Mouse (Mus musculus) heart, postnatal 0 days (tissue): ENCODE data around the gene Polr3a. TPM values are rescaled to one million over a fixed set of nuclear protein-coding genes. Genes with fewer than 3 reads are reported as not detected.

ENCODE experiments used
- ATAC-seq: fragments of 200-750 bp; cut with Nextera tagmentation; 2 replicates; pipeline ENCODE4 v1.8.0; 2017; ENCODE audit warnings: low read depth, moderate number of reproducible peaks, moderate library complexity; ENCODE audit not compliant: insufficient read depth
- DNase-seq: peaks from one replicate; pipeline ENCODE4 v3.0.0-alpha.2; 2016; ENCODE audit warnings: low spot score
- H3K27ac ChIP-seq: fragments of 300-500 bp; sonication (generic); 2 replicates; pipeline ENCODE4 v1.5.1; 2014; ENCODE audit warnings: low read depth, mild to moderate bottlenecking
- H3K27me3 ChIP-seq: fragments of 300-500 bp; sonication (generic); 2 replicates; pipeline ENCODE4 v1.6.1; 2014; ENCODE audit warnings: low read length, mixed read lengths; ENCODE audit not compliant: control insufficient read depth, insufficient read depth
- H3K36me3 ChIP-seq: fragments of 300-500 bp; sonication (generic); replicated peaks from 2 replicates; pipeline ENCODE4 v1.6.1; 2014; ENCODE audit warnings: low read length, mixed read lengths; ENCODE audit not compliant: control insufficient read depth, insufficient read depth
- H3K4me1 ChIP-seq: fragments of 300-500 bp; sonication (generic); 2 replicates; pipeline ENCODE4 v1.6.1; 2014; ENCODE audit warnings: antibody characterized with exemption; ENCODE audit not compliant: control insufficient read depth, insufficient read depth
- H3K4me2 ChIP-seq: fragments of 300-500 bp; sonication (generic); 2 replicates; pipeline ENCODE4 v1.6.1; 2014; ENCODE audit warnings: low read depth, mild to moderate bottlenecking, low read length, moderate library complexity
- H3K4me3 ChIP-seq: fragments of 300-500 bp; sonication (generic); 2 replicates; pipeline ENCODE4 v1.5.1; 2014; ENCODE audit warnings: low read depth, low read length
- H3K9ac ChIP-seq: fragments of 300-500 bp; sonication (generic); replicated peaks from 2 replicates; pipeline ENCODE4 v1.6.1; 2014; ENCODE audit warnings: low read depth, low read length, mixed read lengths
- H3K9me3 ChIP-seq: fragments of 300-500 bp; sonication (generic); replicated peaks from 2 replicates; pipeline ENCODE4 v1.6.1; 2016; ENCODE audit warnings: low read length; ENCODE audit not compliant: control insufficient read depth
- CTCF ChIP-seq: IDR thresholded peaks from 2 replicates; pipeline ENCODE4 v1.5.1; 2016; ENCODE audit warnings: antibody characterized with exemption, control low read depth, low read depth
- EP300 ChIP-seq: IDR thresholded peaks from 2 replicates; pipeline ENCODE4 v1.6.1; 2016; ENCODE audit warnings: antibody characterized with exemption, low read depth
- WGBS: fragments of 180-500 bp; shearing (Covaris S2); extraction: QIAGEN DNeasy Blood & Tissue Kit; methylation state at CpG from one replicate; pipeline ENCODE4 v1.1.7; 2014; 5-methylcytosine and 5-hydroxymethylcytosine counted together
- polyA plus RNA-seq: library from polyadenylated mRNA; unstranded; fragments of >200 nt; fragmentation: Nextera tagmentation; extraction: Ambion mirVana; gene quantifications from 2 replicates; pipeline ENCODE4 v1.2.1, GENCODE M21; 2015
- total RNA-seq: library from RNA; depleted of rRNA; stranded (reverse); fragments of >200 nt; gene quantifications from 2 replicates; pipeline ENCODE4 v1.2.3, GENCODE M21; 2014; ENCODE audit warnings: low replicate concordance

Gene Polr3a
- total and polyA plus RNA-seq, 2 experiments from 2014 or later = 5.3 to 23.1 TPM

DNA sequence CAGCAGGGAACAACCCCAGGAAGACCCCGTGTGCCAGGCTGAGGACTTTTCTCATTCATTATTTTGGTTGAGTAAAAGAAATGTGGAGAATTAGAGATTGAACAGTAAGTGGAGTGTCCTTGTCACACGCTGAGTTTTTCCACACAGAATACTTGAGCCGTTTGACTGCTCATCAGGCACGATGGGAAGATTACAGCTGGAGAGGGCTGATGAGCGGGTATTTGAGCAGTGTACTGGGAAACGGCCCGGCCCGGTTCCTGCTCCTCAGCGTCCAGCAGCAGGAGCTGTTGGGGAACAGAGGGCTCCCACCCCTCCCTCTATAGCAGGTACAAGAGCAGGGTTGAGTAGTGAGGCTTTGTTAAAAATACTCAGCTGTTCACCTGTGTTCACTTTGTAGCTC lies 12.6 kb upstream of the Polr3a start:
- Histone ChIP-seq H3K9me3 (no peaks in the 10 kb centered on the region), H3K4me1 (no peaks in the 10 kb centered on the region), H3K27me3 (no peaks in the 10 kb centered on the region), H3K9ac (no peak overlapping the region), H3K36me3 (peaks cover 46% of the 10 kb centered on the region), H3K4me2 (no peak overlapping the region), H3K27ac (no peak overlapping the region), H3K4me3 (no peak overlapping the region)
- TF ChIP-seq EP300 (no peak), CTCF (no peak)
- ATAC-seq (no peak), DNase-seq (no peak)
- WGBS = 38% methylated on average over 9 of the region's 9 CpGs

DNA sequence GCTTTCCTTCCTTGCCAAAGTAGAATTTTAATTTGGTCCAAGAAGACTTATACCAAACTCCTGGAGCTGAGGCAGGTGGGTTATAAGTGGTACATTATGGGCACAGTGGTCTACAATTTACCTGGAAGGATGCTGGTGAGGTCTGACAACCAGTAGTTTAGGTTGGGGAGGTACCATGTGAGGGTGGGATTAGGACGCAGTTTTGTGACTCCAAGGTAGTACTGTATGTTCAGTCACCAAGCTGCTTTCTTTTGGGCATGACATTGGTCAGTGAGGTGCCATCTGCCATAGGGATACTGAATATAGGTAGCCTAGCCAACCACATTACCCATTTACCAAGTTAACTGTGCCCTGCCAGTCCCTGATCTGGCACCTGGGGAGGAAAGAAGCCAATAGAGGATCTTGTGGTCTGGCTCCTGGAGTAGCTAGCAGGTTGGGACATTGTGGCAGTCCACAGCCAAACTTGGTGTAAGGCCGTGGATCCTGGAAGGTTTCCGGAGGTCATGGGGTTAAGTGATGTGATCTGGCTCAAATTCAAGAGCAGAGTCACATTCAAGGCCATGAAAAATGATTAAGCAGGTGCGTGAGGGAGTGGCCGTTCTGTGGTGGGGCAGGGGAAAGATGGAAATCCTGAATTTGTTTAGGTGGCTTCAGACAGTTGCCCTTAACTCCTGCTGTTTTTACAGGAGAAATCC lies 11.8 kb upstream of the Polr3a start:
- 68% methylated on average over 5 of the region's 5 CpGs for WGBS
- ATAC-seq (no peak), DNase-seq (no peak)
- Histone ChIP-seq H3K27ac (no peak overlapping the region), H3K4me3 (no peak overlapping the region), H3K4me1 (0 out of 2 replicates have a peak, but pooled peaks cover under 1% of the 10 kb centered on the region), H3K36me3 (peaks cover 54% of the 10 kb centered on the region), H3K4me2 (no peak overlapping the region), H3K9ac (no peak overlapping the region), H3K27me3 (no peaks in the 10 kb centered on the region), H3K9me3 (no peaks in the 10 kb centered on the region)
- no peak for TF ChIP-seq CTCF
- TF ChIP-seq EP300 = no peak

DNA sequence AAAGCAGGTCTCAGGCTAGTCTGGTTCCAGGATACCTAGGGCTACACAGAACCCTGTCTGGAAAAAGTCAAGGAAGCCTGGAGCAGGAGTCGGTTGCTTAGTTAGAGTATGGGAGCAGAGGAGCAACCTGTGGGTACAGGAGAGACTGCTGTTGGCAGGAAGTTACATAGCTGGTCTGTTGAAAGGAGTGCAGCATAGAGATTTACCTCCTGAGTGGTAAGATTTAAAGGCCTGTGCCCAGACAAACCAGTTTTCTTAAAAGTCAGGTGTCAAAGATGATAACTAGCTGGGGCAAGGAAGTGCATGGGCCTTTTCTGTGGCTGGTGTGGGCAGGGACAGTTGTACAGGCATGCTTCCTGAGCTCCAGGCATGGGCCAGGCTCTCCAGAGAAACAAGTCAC lies 10.6 kb upstream of the Polr3a start:
- Histone ChIP-seq H3K9ac (no peak overlapping the region), H3K9me3 (no peaks in the 10 kb centered on the region), H3K4me2 (no peak overlapping the region), H3K27me3 (no peaks in the 10 kb centered on the region), H3K4me3 (no peak overlapping the region), H3K4me1 (0 out of 2 replicates have a peak, but pooled peaks cover 8% of the 10 kb centered on the region), H3K27ac (no peak overlapping the region), H3K36me3 (peaks cover 66% of the 10 kb centered on the region)
- WGBS = 68% methylated on average over 1 of the region's 1 CpGs
- ATAC-seq = no peak
- no peak for DNase-seq
- TF ChIP-seq EP300 = no peak
- no peak for TF ChIP-seq CTCF

DNA sequence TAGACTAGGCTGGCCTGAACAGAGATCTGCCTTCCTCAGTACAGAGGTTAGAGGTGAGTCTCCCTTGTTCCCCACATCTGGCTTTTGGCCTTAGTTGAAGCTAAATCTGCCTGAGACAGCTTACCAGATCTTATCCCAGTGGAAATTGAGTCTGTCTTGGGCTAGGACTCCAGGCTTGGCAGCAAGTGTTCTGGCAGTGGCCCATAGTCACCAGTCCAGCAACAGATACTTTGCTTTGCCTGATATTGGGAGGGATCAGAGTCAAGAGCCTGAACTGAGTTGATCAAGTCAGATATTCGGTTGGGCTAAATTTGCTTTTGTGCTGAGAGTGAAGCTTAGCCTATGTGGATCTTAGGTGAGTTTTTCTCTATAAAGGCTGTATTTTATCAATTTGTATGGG lies 9.6 kb upstream of the Polr3a start:
- Histone ChIP-seq H3K4me1 (peaks cover 16% of the 10 kb centered on the region), H3K27me3 (no peaks in the 10 kb centered on the region), H3K9ac (no peak overlapping the region), H3K36me3 (peaks cover 72% of the 10 kb centered on the region), H3K4me3 (no peak overlapping the region), H3K27ac (no peak overlapping the region), H3K9me3 (no peaks in the 10 kb centered on the region), H3K4me2 (no peak overlapping the region)
- DNase-seq (no peak), ATAC-seq (no peak)
- 79% methylated on average over 1 of the region's 1 CpGs for WGBS
- TF ChIP-seq CTCF (no peak), EP300 (no peak)

DNA sequence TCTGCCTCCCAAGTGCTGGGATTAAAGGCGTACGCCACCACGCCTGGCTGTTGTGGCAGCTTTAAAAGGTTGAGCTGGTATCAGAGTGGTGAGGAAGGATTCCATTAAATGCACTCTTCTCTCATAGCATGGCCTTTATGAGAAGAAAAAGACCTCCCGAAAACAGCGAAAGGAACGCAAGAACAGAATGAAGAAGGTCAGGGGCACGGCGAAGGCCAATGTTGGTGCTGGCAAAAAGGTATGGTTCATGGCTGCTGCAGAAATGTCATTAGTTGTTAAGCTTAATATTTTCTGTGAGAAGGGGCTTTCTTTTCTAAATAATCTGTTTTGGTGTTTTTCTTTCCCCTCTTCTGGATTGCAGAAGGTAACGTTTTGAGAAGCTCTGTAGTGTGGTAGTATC lies 6.4 kb upstream of the Polr3a start:
- Histone ChIP-seq H3K4me3 (no peak overlapping the region), H3K4me1 (peaks cover 20% of the 10 kb centered on the region), H3K9me3 (no peaks in the 10 kb centered on the region), H3K27me3 (no peaks in the 10 kb centered on the region), H3K27ac (no peak overlapping the region), H3K9ac (no peak overlapping the region), H3K36me3 (peaks cover 63% of the 10 kb centered on the region), H3K4me2 (no peak overlapping the region)
- no peak for TF ChIP-seq EP300
- no peak for TF ChIP-seq CTCF
- DNase-seq (no peak), ATAC-seq (no peak)
- 88% methylated on average over 9 of the region's 9 CpGs for WGBS
